10 mouse cellular contexts compared by ENCODE assay signal in genomic region chr4:34782730-34783129, GRCm38 (mm10). TPM values are rescaled to one million over a fixed set of nuclear protein-coding genes. Genes with fewer than 3 reads are reported as not detected.
A peak's percentile ranks its signal among the peaks of the same experiment; 100 is the strongest.
DNase-seq lines count a peak whose midpoint lies in the region; TF ChIP-seq lines count a peak whose summit lies in the region.
"Had no signal": no experiment of that assay in that cellular context is flagged by ENCODE, and none has a peak within 500 bp of the region (broad histone marks: within the 10 kb centered on the region; RNA-seq: fewer than 3 reads in every experiment).

No protein-coding gene starts in this region.

- H3K79me2 ChIP-seq in C2C12 (ENCODE audit: control insufficient read depth, insufficient read depth) = no peaks in the 10 kb centered on the region

- no peaks in the 10 kb centered on the region for H3K79me3 ChIP-seq in C2C12 (ENCODE audit: low read depth)

- H3K4me3 ChIP-seq in C2C12 (ENCODE audit: insufficient read depth, poor library complexity, severe bottlenecking) = no peak overlapping the region
- H3K4me3 ChIP-seq: embryonic facial prominence, embryonic 15.5 days; heart, embryonic 13.5 days had no signal

- peak; percentile 23 for TF ChIP-seq CTCF in C2C12 (IDR thresholded peaks at IDR 0.05; ENCODE audit: control insufficient read depth, insufficient read depth, insufficient read length)

- no peak overlapping the region for H3ac ChIP-seq in C2C12 (ENCODE audit: control insufficient read depth, insufficient read length, low read depth)

- H3K36me3 ChIP-seq in C2C12 (ENCODE audit: control insufficient read depth, insufficient read depth) = no peaks in the 10 kb centered on the region
- H3K36me3 ChIP-seq: embryonic facial prominence, embryonic 15.5 days; heart, embryonic 13.5 days had no signal

- no peaks in the 10 kb centered on the region for H3K27me3 ChIP-seq in C2C12 (ENCODE audit: control insufficient read depth, insufficient read depth, insufficient read length)
- H3K27me3 ChIP-seq: embryonic facial prominence, embryonic 15.5 days; heart, embryonic 13.5 days had no signal

- peak; percentile 44 for DNase-seq in kidney, postnatal 10 days
- DNase-seq in kidney, adult 9 months = no peak
- peak; percentile 53 for DNase-seq in 416B (ENCODE audit: low read depth)
- DNase-seq in induced T-regulatory cell, adult 2 months (ENCODE audit: low read depth) = peak; percentile 47
- no peak for DNase-seq in layer of hippocampus, adult 8-10 months (ENCODE audit: low spot score in 2 of 2)
- no peak for DNase-seq in spleen, postnatal 36 days (ENCODE audit: low spot score in 2 of 2)

TF ChIP-seq in C2C12, 6 proteins besides CTCF, POLR2A, EP300 and RAD21:
- TF ChIP-seq USF1 (IDR thresholded peaks at IDR 0.05; ENCODE audit: low read depth) = no peak
- no peak for TF ChIP-seq CEBPB (IDR thresholded peaks at IDR 0.05; ENCODE audit: low read depth)
- TF ChIP-seq MYOG (IDR thresholded peaks at IDR 0.05; ENCODE audit: control insufficient read depth, extremely low read depth, insufficient read length) = no peak
- no peak for TF ChIP-seq MYOD1 (IDR thresholded peaks at IDR 0.05; ENCODE audit: control insufficient read depth, insufficient read length, low read depth)
- TF ChIP-seq FOSL1 (IDR thresholded peaks at IDR 0.05; ENCODE audit: insufficient read depth, low read length, poor library complexity, severe bottlenecking) = no peak
- no peak for TF ChIP-seq MAX (IDR thresholded peaks at IDR 0.05)

RNA-seq across cellular contexts. Expression of gene Smim8, which starts 4.5 kb away (rescaled TPM):
- polyA plus RNA-seq in C2C12 (2012; fragmentation: generic; extraction: Trizol) = 11.1 TPM
- total RNA-seq in layer of hippocampus, adult 8-10 months (2022) = 10 to 100 TPM; 17.2 to 22.6 (median 21.8) TPM

RNA-seq across cellular contexts. Expression of gene Gm136, which starts 26.7 kb away (rescaled TPM):
- not detected for polyA plus RNA-seq in C2C12 (2012; fragmentation: generic; extraction: Trizol)
- not detected for total RNA-seq in layer of hippocampus, adult 8-10 months (2022)
- total RNA-seq: megakaryocyte progenitor cell, adult 5-6 weeks had no signal
- polyA plus RNA-seq: embryonic facial prominence, embryonic 15.5 days; heart, embryonic 13.5 days had no signal

RNA-seq across cellular contexts. Expression of gene Cfap206, which starts 52.7 kb away (rescaled TPM):
- 0.04 TPM for polyA plus RNA-seq in C2C12 (2012; fragmentation: generic; extraction: Trizol)
- 1 to 10 TPM; 1.1 to 1.4 (median 1.3) TPM for total RNA-seq in layer of hippocampus, adult 8-10 months (2022)
- total RNA-seq: megakaryocyte progenitor cell, adult 5-6 weeks had no signal
- polyA plus RNA-seq: heart, embryonic 13.5 days had no signal

Comparison
In these comparisons a context has a peak if more than half of its experiments do, and no peak if none do; other contexts are left out.
1. DNase-seq: peak in kidney, postnatal 10 days (single experiment), 416B (single experiment) and induced T-regulatory cell, adult 2 months (single experiment); none in kidney, adult 9 months (single experiment), layer of hippocampus, adult 8-10 months (0 of 2) and spleen, postnatal 36 days (0 of 2).